Mouse (Mus musculus) MEL (cell line): ENCODE results near the gene Gm6592.

Source experiments
- CTCF ChIP-seq, 3 experiments: IDR thresholded peaks in 2 of 3; conservative IDR thresholded peaks in 1 of 3; 2 replicates each; pipeline ENCODE4 v1.5.1; 2011 to 2012; ENCODE audit warnings: low read length in 3 of 3, low read depth in 2 of 3, mild to moderate bottlenecking in 2 of 3, improper control_type of control experiment in 1 of 3, inconsistent platforms in 1 of 3, mixed read lengths in 1 of 3, moderate library complexity in 1 of 3; ENCODE audit not compliant: control insufficient read depth in 1 of 3, insufficient read depth in 1 of 3, poor library complexity in 1 of 3, severe bottlenecking in 1 of 3
- E2F4 ChIP-seq: IDR thresholded peaks from 2 replicates; pipeline ENCODE4 v1.6.1; 2011; ENCODE audit warnings: low read depth, low read length, improper control_type of control experiment, borderline replicate concordance
- EP300 ChIP-seq, 2 experiments: IDR thresholded peaks; 2 replicates each; pipeline ENCODE4 v1.6.1; 2011; ENCODE audit warnings: improper control_type of control experiment in 2 of 2, low read length in 2 of 2, low read depth in 1 of 2, mild to moderate bottlenecking in 1 of 2
- GATA1 ChIP-seq: IDR thresholded peaks from 2 replicates; pipeline ENCODE4 v1.6.1; 2011; ENCODE audit warnings: low read depth, low read length, improper control_type of control experiment
- HCFC1 ChIP-seq: IDR thresholded peaks from 2 replicates; pipeline ENCODE4 v1.6.1; 2012; ENCODE audit warnings: low read depth, mild to moderate bottlenecking, inconsistent platforms, low read length, improper control_type of control experiment, moderate library complexity
- MAX ChIP-seq: IDR thresholded peaks from 2 replicates; pipeline ENCODE4 v1.6.1; 2011; ENCODE audit warnings: low read length, improper control_type of control experiment
- MYC ChIP-seq: IDR thresholded peaks from 2 replicates; pipeline ENCODE4 v1.6.1; 2011; ENCODE audit warnings: low read depth, mild to moderate bottlenecking, low read length, improper control_type of control experiment, moderate library complexity
- RCOR1 ChIP-seq: IDR thresholded peaks from 2 replicates; pipeline ENCODE4 v1.6.1; 2012; ENCODE audit warnings: low read depth, mild to moderate bottlenecking, inconsistent platforms, low read length, improper control_type of control experiment
- TAL1 ChIP-seq: IDR thresholded peaks from 2 replicates; pipeline ENCODE4 v1.6.1; 2012; ENCODE audit warnings: mild to moderate bottlenecking, inconsistent platforms, low read length, moderate library complexity, mixed read lengths
- TBP ChIP-seq: IDR thresholded peaks from 2 replicates; pipeline ENCODE4 v1.8.0; 2011; ENCODE audit warnings: low read depth, low read length, improper control_type of control experiment
- UBTF ChIP-seq: IDR thresholded peaks from 2 replicates; pipeline ENCODE4 v1.6.1; 2012; ENCODE audit warnings: low read depth, mild to moderate bottlenecking, inconsistent platforms, low read length, improper control_type of control experiment, moderate library complexity, borderline replicate concordance; ENCODE audit not compliant: insufficient read depth
- ZC3H11A ChIP-seq: IDR thresholded peaks from 2 replicates; pipeline ENCODE4 v1.6.1; 2012; ENCODE audit warnings: low read depth, mild to moderate bottlenecking, inconsistent platforms, low read length, improper control_type of control experiment
- ZMIZ1 ChIP-seq: IDR thresholded peaks from 2 replicates; pipeline ENCODE4 v1.6.1; 2012; ENCODE audit warnings: low read depth, mild to moderate bottlenecking, inconsistent platforms, low read length, improper control_type of control experiment, moderate library complexity

DNA sequence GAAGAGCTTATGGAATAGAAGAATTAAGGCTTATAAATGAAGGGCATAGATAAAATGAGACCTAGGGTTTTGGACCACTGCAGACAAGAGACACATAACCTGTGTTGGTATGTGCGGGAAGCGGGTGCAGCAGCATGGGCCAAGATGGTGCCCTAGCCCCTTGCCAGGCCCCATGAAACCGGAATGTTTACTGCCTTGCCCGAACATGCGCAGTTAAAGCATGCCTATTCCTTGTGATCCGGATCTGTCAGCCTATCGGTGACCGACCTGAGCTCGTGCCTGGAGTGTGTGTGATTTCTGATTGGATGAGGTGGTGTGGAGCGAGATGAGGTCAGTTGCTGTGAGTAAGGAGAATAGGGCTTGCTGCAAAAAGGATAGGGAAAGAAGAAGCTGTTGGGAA, 8.7 kb downstream of the Gm6592 start:
- TF ChIP-seq EP300 (IDR thresholded peaks at IDR 0.05; ENCODE audit: low read depth in 1 of 2, low read length in 2 of 2) = no peak
- no peak for TF ChIP-seq ZC3H11A
- peak; percentile 42; the same call in 1 of the 2 replicates for TF ChIP-seq HCFC1
- no peak for TF ChIP-seq UBTF
- TF ChIP-seq ZMIZ1 = no peak
- no peak for TF ChIP-seq MYC
- TF ChIP-seq CTCF (IDR thresholded peaks at IDR 0.05 in 2 of 3, conservative IDR thresholded peaks at IDR 0.05 in 1 of 3; ENCODE audit: control insufficient read depth in 1 of 3, insufficient read depth in 1 of 3, low read depth in 2 of 3, low read length in 3 of 3, poor library complexity in 1 of 3, severe bottlenecking in 1 of 3) = no peak
- no peak for TF ChIP-seq GATA1
- no peak; the same call in 1 of the 2 replicates for TF ChIP-seq MAX
- TF ChIP-seq E2F4 = no peak
- 0 out of 2 replicates have a peak, but pooled peaks have one; percentile 21 for TF ChIP-seq TBP
- no peak for TF ChIP-seq TAL1
- TF ChIP-seq RCOR1 = no peak
